Mouse (Mus musculus): ENCODE measurements around the gene Dnaic1.

DNA sequence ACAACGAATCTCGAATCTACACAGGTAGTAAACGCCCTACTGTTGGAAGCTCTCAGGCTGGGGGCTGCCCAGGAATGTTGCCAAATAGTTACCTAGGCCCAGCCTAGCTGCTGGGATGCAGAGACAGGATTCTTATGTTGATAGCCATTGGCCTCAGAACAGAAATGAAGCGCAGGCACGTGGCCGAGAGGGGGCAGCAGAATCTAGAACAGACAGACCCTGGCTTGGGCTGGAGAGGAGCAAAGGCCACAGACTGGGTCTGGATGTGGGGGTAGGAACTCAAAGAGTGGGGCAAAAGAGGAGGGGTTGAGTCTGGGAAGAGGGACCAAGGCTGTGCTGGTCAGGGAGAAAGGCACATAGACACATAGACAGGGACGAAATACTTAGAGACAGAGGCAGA, 84.6 kb downstream of the Dnaic1 start:
- peak; percentile 81 for TF ChIP-seq CTCF (IDR thresholded peaks at IDR 0.05)
- TF ChIP-seq EP300 (IDR thresholded peaks at IDR 0.05): no peak
